14 mouse cellular contexts compared by ENCODE assay signal in genomic region chr7:96920447-96921095, GRCm38 (mm10). TPM values are rescaled to one million over a fixed set of nuclear protein-coding genes. Genes with fewer than 3 reads are reported as not detected.
DNase-seq lines count a peak whose midpoint lies in the region; ATAC-seq lines count a peak whose summit lies in the region.
"Had no signal": no experiment of that assay in that cellular context is flagged by ENCODE, and none has a peak within 500 bp of the region (broad histone marks: within the 10 kb centered on the region; RNA-seq: fewer than 3 reads in every experiment).

No protein-coding gene starts in this region.

- no peak overlapping the region for H3K4me2 ChIP-seq in forebrain, embryonic 11.5 days (ENCODE audit: low read depth, low read length, severe bottlenecking)
- H3K4me2 ChIP-seq: neural tube, embryonic 13.5 days had no signal

- no peak overlapping the region for H3K4me3 ChIP-seq in forebrain, embryonic 11.5 days (ENCODE audit: low read depth, low read length)
- H3K4me3 ChIP-seq: layer of hippocampus, adult 2 months; neural tube, embryonic 13.5 days had no signal

- WGBS in forebrain, embryonic 11.5 days, result 67% methylated on average over 7 of the region's 7 CpGs

- no peaks in the 10 kb centered on the region for H3K9me3 ChIP-seq in forebrain, embryonic 11.5 days (ENCODE audit: control insufficient read depth, low read length)
- H3K9me3 ChIP-seq: neural tube, embryonic 13.5 days had no signal

- H3K36me3 ChIP-seq in forebrain, embryonic 11.5 days (ENCODE audit: control insufficient read depth, insufficient read depth, low read length), result no peaks in the 10 kb centered on the region
- H3K36me3 ChIP-seq: neural tube, embryonic 13.5 days had no signal

- H3K27me3 ChIP-seq in forebrain, embryonic 11.5 days (ENCODE audit: control insufficient read depth, insufficient read depth, low read length), result no peaks in the 10 kb centered on the region
- H3K27me3 ChIP-seq: neural tube, embryonic 13.5 days had no signal

- no peak overlapping the region for H3K9ac ChIP-seq in forebrain, embryonic 11.5 days (ENCODE audit: low read length)
- H3K9ac ChIP-seq: neural tube, embryonic 13.5 days had no signal

- no peak overlapping the region for H3K27ac ChIP-seq in forebrain, embryonic 11.5 days (ENCODE audit: low read depth, low read length)
- H3K27ac ChIP-seq: layer of hippocampus, adult 2 months; neural tube, embryonic 13.5 days had no signal

- peak; percentile 42 to 62 for DNase-seq in cerebellum, postnatal 14 days
- no peak for DNase-seq in cerebellum, postnatal 36 days
- DNase-seq in CD4-positive helper T cell, adult 2 months (ENCODE audit: low read depth, low spot score), result peak; percentile 70
- no peak for DNase-seq in forebrain, embryonic 11.5 days (ENCODE audit: low spot score)
- no peak for DNase-seq in lung, postnatal 10 days
- DNase-seq in adrenal gland, postnatal 14 days, result no peak
- no peak for DNase-seq in left cerebral cortex, postnatal 10 days (ENCODE audit: extremely low spot score in 1 of 2, low spot score in 2 of 2)
- DNase-seq: B cell, adult 2 months; cerebellum, postnatal 25 days; gastrocnemius, postnatal 36 days; kidney, adult 8-10 months had no signal

- H3K4me1 ChIP-seq in forebrain, embryonic 11.5 days (replicated peaks; ENCODE audit: control insufficient read depth, insufficient read depth, low read length), result peaks cover 2% of the 10 kb centered on the region; the same call in 1 of the 2 replicates
- H3K4me1 ChIP-seq: neural tube, embryonic 13.5 days had no signal

- intact Hi-C loops in left cerebral cortex, postnatal 10 days (cut with DNase I), result no loop called here

- peak; percentile 75 for ATAC-seq in forebrain, embryonic 11.5 days (replicated peaks; ENCODE audit: low FRiP score)
- 0 out of 2 replicates have a peak, but pooled peaks have one; percentile 29 for ATAC-seq in megakaryocyte progenitor cell, adult 5-6 weeks (replicated peaks; ENCODE audit: poor library complexity)

RNA-seq across cellular contexts. Expression of gene Nars2, which starts 30.7 kb away (rescaled TPM):
- polyA plus RNA-seq in forebrain, embryonic 11.5 days (2014; fragmentation: Nextera tagmentation; extraction: Ambion mirVana), result 28.2 and 29.6 TPM in 2 replicates
- 12.1 and 12.8 TPM in 2 replicates for total RNA-seq in megakaryocyte progenitor cell, adult 5-6 weeks (2015)
- total RNA-seq in megakaryocyte progenitor cell, adult 5-6 weeks (2017), result 8.4 and 13.5 TPM in 2 replicates
- total RNA-seq in adrenal gland, postnatal 14 days (2021), result 19.3 and 23.8 TPM in 2 replicates
- total RNA-seq in left cerebral cortex, postnatal 10 days (2021), result 10 to 100 TPM; 17.1 to 17.3 TPM

Comparison
In these comparisons a context has a peak if more than half of its experiments do, and no peak if none do; other contexts are left out.
1. DNase-seq: peak in cerebellum, postnatal 14 days (2 of 2) and CD4-positive helper T cell, adult 2 months (single experiment); none in cerebellum, postnatal 36 days (0 of 2), forebrain, embryonic 11.5 days (single experiment), lung, postnatal 10 days (single experiment), adrenal gland, postnatal 14 days (single experiment) and left cerebral cortex, postnatal 10 days (0 of 2).